Mouse (Mus musculus) liver, embryonic 14.5 days (tissue): Measurements from ENCODE around the gene Lta. TPM values are rescaled to one million over a fixed set of nuclear protein-coding genes. Genes with fewer than 3 reads are reported as not detected.

Source experiments
- ATAC-seq: fragments of 200-750 bp; cut with Nextera tagmentation; 2 replicates; pipeline ENCODE4 v1.8.0; 2017; ENCODE audit warnings: moderate number of reproducible peaks, mild to moderate bottlenecking, moderate library complexity; ENCODE audit not compliant: insufficient read depth
- DNase-seq, 3 experiments: peaks; one replicate each; pipeline ENCODE4 v3.0.0-alpha.2; 2012 to 2013; ENCODE audit warnings: low read depth in 3 of 3, low spot score in 3 of 3
- H3K27ac ChIP-seq: fragments of 300-500 bp; sonication (generic); 2 replicates; pipeline ENCODE4 v1.5.1; 2014; ENCODE audit warnings: moderate library complexity, mild to moderate bottlenecking, control low read depth, inconsistent platforms
- H3K27me3 ChIP-seq: fragments of 300-500 bp; sonication (generic); 2 replicates; pipeline ENCODE4 v1.6.1; 2014; ENCODE audit warnings: mild to moderate bottlenecking, low read length, moderate library complexity; ENCODE audit not compliant: control insufficient read depth, insufficient read depth
- H3K36me3 ChIP-seq: fragments of 300-500 bp; sonication (generic); replicated peaks from 2 replicates; pipeline ENCODE4 v1.6.1; 2014; ENCODE audit warnings: low read depth; ENCODE audit not compliant: control insufficient read depth, insufficient read depth
- H3K4me1 ChIP-seq, 2 experiments: fragments of 200-500 bp in 1 of 2; fragments of 300-500 bp in 1 of 2; sonication (generic) in 1 of 2; replicated peaks; 2 replicates each; pipeline ENCODE4 v1.6.1; 2012 to 2014; ENCODE audit warnings: antibody characterized with exemption in 1 of 2, inconsistent platforms in 1 of 2, low read length in 1 of 2; ENCODE audit not compliant: control insufficient read depth in 2 of 2, insufficient read depth in 2 of 2
- H3K4me2 ChIP-seq: fragments of 300-500 bp; sonication (generic); 2 replicates; pipeline ENCODE4 v1.6.1; 2014; ENCODE audit warnings: low read depth, mild to moderate bottlenecking, control low read depth, moderate library complexity
- H3K4me3 ChIP-seq, 2 experiments: fragments of 200-500 bp in 1 of 2; fragments of 300-500 bp in 1 of 2; sonication (generic) in 1 of 2; 2 replicates each; pipeline ENCODE4 v1.5.1; 2012 to 2014; ENCODE audit warnings: low read depth in 2 of 2, low read length in 2 of 2, mild to moderate bottlenecking in 2 of 2, control low read depth in 1 of 2, inconsistent platforms in 1 of 2, moderate library complexity in 1 of 2; ENCODE audit not compliant: insufficient read depth in 1 of 2
- H3K9ac ChIP-seq: fragments of 300-500 bp; sonication (generic); replicated peaks from 2 replicates; pipeline ENCODE4 v1.6.1; 2014; ENCODE audit warnings: mild to moderate bottlenecking, control low read depth, moderate library complexity
- H3K9me3 ChIP-seq: fragments of 300-500 bp; sonication (generic); 2 replicates; pipeline ENCODE4 v1.6.1; 2016; ENCODE audit warnings: low read length, mixed read lengths; ENCODE audit not compliant: control insufficient read depth
- CTCF ChIP-seq: IDR thresholded peaks from 2 replicates; pipeline ENCODE4 v1.5.1; 2016; ENCODE audit warnings: antibody characterized with exemption, low read depth, control low read depth
- EP300 ChIP-seq: IDR thresholded peaks from 2 replicates; pipeline ENCODE4 v1.6.1; 2016; ENCODE audit warnings: antibody characterized with exemption, low read depth
- WGBS: fragments of 180-500 bp; shearing (Covaris S2); extraction: QIAGEN DNeasy Blood & Tissue Kit; methylation state at CpG from one replicate; pipeline ENCODE4 v1.1.7; 2014; ENCODE audit not compliant: insufficient replicate concordance; 5-methylcytosine and 5-hydroxymethylcytosine counted together
- polyA plus RNA-seq, 2 experiments: library from polyadenylated mRNA; depleted of rRNA in 1 of 2; stranded (reverse) in 1 of 2; unstranded in 1 of 2; fragments of >200 nt; fragmentation: Nextera tagmentation in 1 of 2; extraction: Ambion mirVana in 1 of 2; gene quantifications; 2 replicates each; pipeline versions ENCODE4 v1.2.1 to v1.2.3; 2012 to 2014

Lta gene
- polyA plus RNA-seq, 2 experiments, result 0.07 TPM; not detected in 1

DNA sequence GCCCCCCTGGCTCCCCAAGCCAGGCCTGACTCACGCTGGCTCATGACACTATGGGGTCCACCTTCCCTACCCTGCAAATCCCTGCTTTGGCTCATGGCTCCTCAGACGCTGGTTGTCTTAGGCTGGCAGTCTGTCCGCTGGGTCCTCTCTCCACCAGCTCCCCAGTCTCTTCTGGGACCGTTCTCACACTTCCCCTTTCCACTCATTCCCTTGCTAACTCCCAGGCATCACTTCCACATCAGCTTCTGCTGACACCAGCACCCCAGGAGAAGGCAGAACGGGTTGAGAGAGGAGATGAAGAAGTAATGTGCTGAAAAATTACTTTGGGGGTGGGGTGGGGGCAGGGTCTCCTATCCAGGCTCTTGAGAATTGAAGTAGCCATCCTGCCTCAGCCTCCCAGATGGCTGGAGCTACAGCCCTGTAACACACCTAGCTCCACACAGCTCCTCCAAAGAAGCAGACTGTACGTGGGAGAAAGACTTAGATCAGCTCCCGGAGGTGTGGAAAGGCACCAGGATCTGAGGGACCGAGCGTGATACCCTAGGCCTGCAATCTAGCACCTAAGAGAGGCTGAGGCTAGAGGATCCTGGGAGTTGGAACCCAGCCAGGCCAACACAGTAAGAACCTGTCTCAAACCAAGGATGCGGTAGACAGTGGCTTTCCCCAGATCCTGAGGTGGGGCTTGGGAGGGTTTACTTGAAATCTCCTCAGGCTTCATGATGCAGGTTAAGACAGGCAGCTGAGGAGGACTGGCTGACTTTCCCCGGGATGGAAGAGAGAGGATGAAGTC is 32.5 kb downstream of the Lta start:
- Histone ChIP-seq H3K27me3 (no peaks in the 10 kb centered on the region), H3K4me3 (no peak overlapping the region), H3K4me1 (peaks cover 0 to 4% of the 10 kb centered on the region in 2 experiments; a peak in 1 of 4 replicates), H3K27ac (no peak overlapping the region), H3K36me3 (no peaks in the 10 kb centered on the region), H3K9me3 (no peaks in the 10 kb centered on the region), H3K9ac (no peak overlapping the region), H3K4me2 (no peak overlapping the region)
- DNase-seq, result no peak
- WGBS, result 55% methylated on average over 11 of the region's 11 CpGs
- no peak for ATAC-seq
- TF ChIP-seq CTCF (no peak), EP300 (no peak)

DNA sequence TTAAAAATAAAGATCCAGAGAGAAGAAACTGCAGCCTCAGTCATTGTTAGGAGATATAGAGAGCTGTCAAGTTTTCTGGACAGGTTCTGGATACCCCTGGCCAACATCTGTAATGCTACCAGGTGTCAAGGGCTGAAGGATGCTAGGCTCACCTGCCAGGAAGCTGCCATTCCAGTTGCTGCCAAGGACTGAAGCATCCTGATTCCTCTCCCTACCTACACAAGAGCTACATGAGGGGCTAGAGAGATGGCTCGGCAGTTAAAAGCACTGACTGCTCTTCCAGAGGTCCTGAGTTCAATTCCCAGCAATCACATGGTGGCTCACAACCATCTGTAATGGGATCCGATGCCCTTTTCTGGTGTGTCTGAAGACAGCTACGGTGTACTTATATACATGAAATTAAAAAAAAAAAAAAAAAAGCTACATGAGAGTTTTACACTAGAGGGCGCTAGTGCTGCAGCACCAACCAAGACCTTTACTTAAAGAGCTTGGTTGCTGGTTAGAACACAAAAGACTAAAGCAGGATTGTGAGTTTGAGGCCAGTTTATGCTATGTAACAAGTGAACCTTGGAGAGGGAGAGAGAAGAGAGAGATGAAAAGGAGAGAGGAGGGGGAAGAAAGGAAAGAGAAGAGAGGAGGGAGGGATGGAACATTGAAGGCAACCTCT is 36.5 kb downstream of the Lta start:
- no peak for ATAC-seq
- WGBS, result 13% methylated on average over 4 of the region's 4 CpGs
- Histone ChIP-seq H3K4me3 (no peak overlapping the region), H3K9me3 (no peaks in the 10 kb centered on the region), H3K27ac (no peak overlapping the region), H3K4me2 (no peak overlapping the region), H3K27me3 (no peaks in the 10 kb centered on the region), H3K36me3 (no peaks in the 10 kb centered on the region), H3K4me1 (peaks cover 4 to 10% of the 10 kb centered on the region in 2 experiments), H3K9ac (no peak overlapping the region; the same call in 1 of the 2 replicates)
- no peak for TF ChIP-seq EP300
- peak; percentile 70 for TF ChIP-seq CTCF
- DNase-seq, result peak; percentile 49 to 61 (median 54)

DNA sequence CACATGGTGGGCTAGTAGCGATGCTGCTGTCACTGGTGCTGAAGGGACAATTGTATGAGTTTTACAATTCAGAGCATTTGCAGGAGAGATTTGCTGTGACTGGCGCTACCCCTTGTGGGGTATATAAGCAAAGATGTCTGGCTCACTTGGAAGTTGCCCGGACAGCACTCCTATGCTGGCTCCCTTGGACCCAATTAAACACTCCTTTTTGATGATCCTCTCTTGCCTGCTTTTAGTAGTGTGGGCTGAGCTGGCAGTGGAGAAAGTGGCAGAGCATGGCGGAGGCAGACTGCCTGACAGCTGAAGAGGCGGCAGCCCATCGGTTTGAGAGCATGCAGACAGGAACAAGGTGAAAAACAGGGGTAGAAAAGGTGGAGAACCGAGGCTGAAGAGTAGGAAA is 37.4 kb downstream of the Lta start:
- DNase-seq (no peak), ATAC-seq (no peak)
- Histone ChIP-seq H3K36me3 (no peaks in the 10 kb centered on the region; the same call in 1 of the 2 replicates), H3K4me2 (no peak overlapping the region), H3K4me3 (no peak overlapping the region), H3K27ac (no peak overlapping the region), H3K9me3 (no peaks in the 10 kb centered on the region), H3K4me1 (peaks cover 4 to 13% of the 10 kb centered on the region in 2 experiments), H3K9ac (no peak overlapping the region), H3K27me3 (no peaks in the 10 kb centered on the region)
- 66% methylated on average over 7 of the region's 7 CpGs for WGBS
- no peak for TF ChIP-seq EP300

DNA sequence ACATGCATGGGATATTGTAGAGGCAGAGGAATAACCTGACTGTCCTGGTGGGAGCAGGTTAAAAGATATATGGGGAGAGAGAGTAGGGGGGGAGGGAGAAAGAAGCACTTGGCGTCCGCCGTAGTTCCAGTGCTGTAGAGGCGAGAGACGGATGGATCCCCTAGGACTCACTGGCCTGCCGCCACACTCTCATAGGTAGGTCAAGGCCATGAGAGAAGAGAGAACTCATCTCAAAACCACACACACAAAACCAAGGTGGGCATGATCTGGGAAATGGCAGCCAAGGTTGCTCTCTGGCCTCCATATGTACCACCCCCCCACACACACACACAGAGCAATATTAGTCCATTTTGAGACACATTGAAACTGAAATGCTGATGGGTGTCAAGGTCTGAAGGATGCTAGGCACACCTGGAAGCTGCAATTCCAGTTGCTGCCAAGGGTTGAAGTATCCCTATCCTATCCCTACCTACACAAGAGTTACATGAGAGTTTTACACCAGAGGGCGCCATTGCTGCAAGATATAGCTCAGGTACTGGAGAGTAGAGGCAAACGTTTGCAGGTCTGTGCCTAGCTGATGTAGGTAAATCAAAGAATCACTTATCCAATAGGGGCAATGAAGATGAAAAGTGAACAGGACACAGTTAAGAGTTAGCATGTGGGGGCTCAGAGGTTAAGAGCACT is 38.7 kb downstream of the Lta start:
- 67% methylated on average over 8 of the region's 8 CpGs for WGBS
- ATAC-seq (no peak), DNase-seq (peak; percentile 61 to 79 (median 65))
- H3K4me1 ChIP-seq, result peaks cover 4 to 21% of the 10 kb centered on the region in 2 experiments
- H3K9me3 ChIP-seq, result no peaks in the 10 kb centered on the region
- TF ChIP-seq CTCF, result peak; percentile 75
- TF ChIP-seq EP300, result no peak
- no peak overlapping the region for H3K27ac ChIP-seq
- no peak overlapping the region for H3K4me2 ChIP-seq
- H3K36me3 ChIP-seq, result peaks cover 8% of the 10 kb centered on the region
- H3K4me3 ChIP-seq, result no peak overlapping the region
- H3K9ac ChIP-seq, result no peak overlapping the region
- no peaks in the 10 kb centered on the region for H3K27me3 ChIP-seq
